In the genomic region with DNA sequence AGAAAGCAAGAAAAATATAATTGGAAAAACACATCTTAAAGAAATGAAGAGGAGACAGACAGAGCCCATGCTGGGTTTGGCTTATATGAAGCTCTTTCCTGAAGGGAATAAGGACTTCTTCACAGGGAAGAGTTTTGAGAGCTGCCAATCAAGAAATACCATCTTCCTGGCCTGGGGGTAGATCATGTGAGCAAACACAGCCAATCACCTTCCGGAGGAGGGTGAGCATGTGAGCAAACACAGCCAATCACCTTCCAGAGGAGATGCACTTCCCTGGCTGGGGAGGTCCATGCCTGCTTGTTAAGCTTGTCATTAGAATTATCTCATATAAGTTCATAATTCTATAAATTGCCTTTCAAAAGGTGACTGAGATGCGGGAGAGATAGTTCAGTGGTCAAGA, we compare ENCODE assay signal across 27 mouse cellular contexts.
"Had no signal": no experiment of that assay in that cellular context is flagged by ENCODE, and none has a peak within 500 bp of the region (broad histone marks: within the 10 kb centered on the region; RNA-seq: fewer than 3 reads in every experiment).

No protein-coding gene starts in this region.

- H3K36me3 ChIP-seq: embryonic facial prominence, embryonic 10.5 days; embryonic facial prominence, embryonic 12.5 days; embryonic facial prominence, embryonic 13.5 days; embryonic facial prominence, embryonic 15.5 days; forebrain, embryonic 10.5 days; forebrain, embryonic 12.5 days; forebrain, embryonic 15.5 days; heart, embryonic 10.5 days; heart, embryonic 12.5 days had no signal

- H3K4me3 ChIP-seq: embryonic facial prominence, embryonic 10.5 days; embryonic facial prominence, embryonic 12.5 days; embryonic facial prominence, embryonic 13.5 days; embryonic facial prominence, embryonic 15.5 days; erythroblast, embryonic 14.5 days; forebrain, embryonic 10.5 days; forebrain, embryonic 12.5 days; forebrain, embryonic 15.5 days; gastrocnemius, adult 2 months; heart, adult 2 months; heart, embryonic 10.5 days; heart, embryonic 12.5 days had no signal

- DNase-seq: cerebellum, postnatal 10 days; cerebellum, postnatal 14 days; cerebellum, postnatal 25 days; cerebellum, postnatal 36 days; embryo, embryonic 11 days; forebrain, postnatal 0 days; gastrocnemius, adult 2 months; gastrocnemius, postnatal 10 days; gastrocnemius, postnatal 14 days; gastrocnemius, postnatal 25 days; gastrocnemius, postnatal 36 days; heart, adult 11 months; heart, adult 18-20 months; heart, adult 2 months had no signal

- H3K4me2 ChIP-seq: embryonic facial prominence, embryonic 12.5 days; embryonic facial prominence, embryonic 13.5 days; embryonic facial prominence, embryonic 15.5 days; forebrain, embryonic 12.5 days; forebrain, embryonic 15.5 days; heart, embryonic 11.5 days; heart, embryonic 12.5 days had no signal

- H3K27ac ChIP-seq: embryonic facial prominence, embryonic 10.5 days; embryonic facial prominence, embryonic 12.5 days; embryonic facial prominence, embryonic 13.5 days; embryonic facial prominence, embryonic 15.5 days; forebrain, embryonic 10.5 days; forebrain, embryonic 12.5 days; forebrain, embryonic 15.5 days; gastrocnemius, adult 2 months; heart, adult 2 months; heart, embryonic 10.5 days had no signal

- H3K9ac ChIP-seq: embryonic facial prominence, embryonic 12.5 days; embryonic facial prominence, embryonic 13.5 days; embryonic facial prominence, embryonic 15.5 days; forebrain, embryonic 12.5 days; forebrain, embryonic 15.5 days; forebrain, postnatal 0 days; heart, embryonic 12.5 days had no signal

- H3K9me3 ChIP-seq: embryonic facial prominence, embryonic 10.5 days; embryonic facial prominence, embryonic 12.5 days; embryonic facial prominence, embryonic 13.5 days; embryonic facial prominence, embryonic 15.5 days; forebrain, embryonic 10.5 days; forebrain, embryonic 12.5 days; forebrain, embryonic 15.5 days; heart, embryonic 10.5 days had no signal

- H3K4me1 ChIP-seq: embryonic facial prominence, embryonic 10.5 days; embryonic facial prominence, embryonic 12.5 days; embryonic facial prominence, embryonic 13.5 days; embryonic facial prominence, embryonic 15.5 days; forebrain, embryonic 10.5 days; forebrain, embryonic 12.5 days; forebrain, embryonic 15.5 days; heart, embryonic 10.5 days; heart, embryonic 12.5 days had no signal

- H3K27me3 ChIP-seq: embryonic facial prominence, embryonic 12.5 days; embryonic facial prominence, embryonic 13.5 days; embryonic facial prominence, embryonic 15.5 days; forebrain, embryonic 12.5 days; forebrain, embryonic 15.5 days had no signal

- ATAC-seq: forebrain, embryonic 14.5 days; forebrain, embryonic 15.5 days; forebrain, embryonic 16.5 days; forebrain, postnatal 0 days had no signal
